Mouse (Mus musculus) neutrophil, adult 5-6 weeks (primary cell): ENCODE measurements around the gene Gm4175. TPM values are rescaled to one million over a fixed set of nuclear protein-coding genes. Genes with fewer than 3 reads are reported as not detected.
"Not testable (repeated sequence)": the region's sequence is repeated elsewhere in the genome, so short reads cannot be mapped to it uniquely, and the experiment has no call there.

Experiments used
- ATAC-seq: fragments of 151-379, 151-347 bp; 2 replicates; pipeline ENCODE4 v1.8.0; 2017; ENCODE audit warnings: mild to moderate bottlenecking, moderate TSS enrichment; ENCODE audit not compliant: insufficient number of reproducible peaks, poor library complexity, low FRiP score, severe bottlenecking; ENCODE audit errors: extremely low read depth
- total RNA-seq: library from RNA; stranded (forward); fragments of 200-1000 nt; gene quantifications from 2 replicates; pipeline ENCODE4 v1.2.3, GENCODE M21; 2017

Gene Gm4175
- not detected in 2 replicates for total RNA-seq

DNA sequence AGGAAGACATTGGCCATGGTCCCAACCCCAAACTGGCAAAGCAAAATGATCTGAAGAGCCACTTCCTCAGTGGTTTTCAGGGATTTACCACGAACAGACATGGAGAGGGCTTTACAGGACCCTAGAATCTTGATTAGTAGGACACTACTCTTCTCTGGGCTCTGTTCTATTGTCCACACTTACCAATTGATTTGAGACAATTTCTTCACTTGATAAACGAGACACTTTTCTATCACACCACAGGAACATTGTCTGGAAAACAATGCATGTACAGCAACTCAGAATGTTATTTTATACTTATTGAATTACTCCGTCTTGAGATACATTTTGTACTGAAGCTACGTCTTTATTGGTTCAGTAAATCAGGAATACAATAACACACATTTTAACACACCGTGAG lies at the start of gene Gm4175:
Gene Gm4175, minus strand, starts transcription at position 101 of the 400 bp plus-strand sequence.
- ATAC-seq, result not testable (repeated sequence)

- ATAC-seq, result not testable (repeated sequence)
These were observed 35.4 kb upstream of the Gm4175 start, which contains the start of gene Gm4177 for GRCm38 (mm10) chr7:21796628-21797027. Gene Gm4177, minus strand, starts transcription at chr7:21796728.

Other genes with a start within 250 kb of the Gm4175 start
- gene Vmn1r130, start 249.7 kb downstream of the Gm4175 start, total RNA-seq, result not detected in 2 replicates
- not detected in 2 replicates for gene Vmn1r131, start 215.4 kb downstream of the Gm4175 start, total RNA-seq
- gene Vmn1r132, start 147.4 kb downstream of the Gm4175 start, total RNA-seq, result not detected in 2 replicates
- not detected in 2 replicates for gene Gm4177, start 35.3 kb upstream of the Gm4175 start, total RNA-seq
- not detected in 2 replicates for gene Vmn1r135, start 70.9 kb upstream of the Gm4175 start, total RNA-seq
- gene Gm5725, start 82.8 kb upstream of the Gm4175 start, total RNA-seq, result not detected in 2 replicates
- gene Gm5891, start 159.8 kb upstream of the Gm4175 start, total RNA-seq, result not detected in 2 replicates
- not detected in 2 replicates for gene Vmn1r137, start 233.1 kb upstream of the Gm4175 start, total RNA-seq